Mouse (Mus musculus) kidney, embryonic 16.5 days (tissue): Measurements from ENCODE around the gene Bpifa5. TPM values are rescaled to one million over a fixed set of nuclear protein-coding genes. Genes with fewer than 3 reads are reported as not detected.

Experiments used
- ATAC-seq: fragments of 200-750 bp; cut with Nextera tagmentation; 2 replicates; pipeline ENCODE4 v1.8.0; 2017; ENCODE audit warnings: moderate TSS enrichment; ENCODE audit not compliant: low FRiP score, low TSS enrichment
- H3K27ac ChIP-seq: fragments of 300-500 bp; sonication (generic); 2 replicates; pipeline ENCODE4 v1.5.1; 2014; ENCODE audit warnings: low read length
- H3K27me3 ChIP-seq: fragments of 300-500 bp; sonication (generic); 2 replicates; pipeline ENCODE4 v1.6.1; 2014; ENCODE audit warnings: low read length, control low read depth, mixed read lengths; ENCODE audit not compliant: insufficient read depth
- H3K36me3 ChIP-seq: fragments of 300-500 bp; sonication (generic); 2 replicates; pipeline ENCODE4 v1.6.1; 2014; ENCODE audit warnings: low read length, control low read depth, mixed read lengths; ENCODE audit not compliant: insufficient read depth
- H3K4me1 ChIP-seq: fragments of 300-500 bp; sonication (generic); 2 replicates; pipeline ENCODE4 v1.6.1; 2014; ENCODE audit warnings: low read length, control low read depth, mixed read lengths; ENCODE audit not compliant: insufficient read depth
- H3K4me2 ChIP-seq: fragments of 300-500 bp; sonication (generic); replicated peaks from 2 replicates; pipeline ENCODE4 v1.6.1; 2014; ENCODE audit warnings: low read depth, low read length
- H3K4me3 ChIP-seq: fragments of 300-500 bp; sonication (generic); 2 replicates; pipeline ENCODE4 v1.5.1; 2014; ENCODE audit warnings: mild to moderate bottlenecking, low read length
- H3K9ac ChIP-seq: fragments of 300-500 bp; sonication (generic); replicated peaks from 2 replicates; pipeline ENCODE4 v1.6.1; 2014; ENCODE audit warnings: low read length
- H3K9me3 ChIP-seq: fragments of 300-500 bp; sonication (generic); 2 replicates; pipeline ENCODE4 v1.6.1; 2016; ENCODE audit warnings: low read length, control low read depth
- WGBS: fragments of 180-500 bp; shearing (Covaris S2); extraction: QIAGEN DNeasy Blood & Tissue Kit; methylation state at CpG from one replicate; pipeline ENCODE4 v1.1.7; 2014; 5-methylcytosine and 5-hydroxymethylcytosine counted together
- polyA plus RNA-seq: library from polyadenylated mRNA; unstranded; fragments of >200 nt; fragmentation: Nextera tagmentation; extraction: Ambion mirVana; gene quantifications from 2 replicates; pipeline ENCODE4 v1.2.1, GENCODE M21; 2015

Bpifa5 gene
- not detected in 2 replicates for polyA plus RNA-seq

- no peak within 1 kb of the TSS for H3K4me2 ChIP-seq
- no peaks in the 10 kb centered on the region for H3K4me1 ChIP-seq
- no peak for ATAC-seq
- H3K36me3 ChIP-seq = no peaks in the 10 kb centered on the region
- H3K4me3 ChIP-seq = no peak within 1 kb of the TSS
- 81% methylated on average over 8 of the region's 8 CpGs for WGBS
- peaks cover 6% of the 10 kb centered on the region; the same call in 1 of the 2 replicates for H3K9me3 ChIP-seq
- H3K9ac ChIP-seq = no peak within 1 kb of the TSS
- no peaks in the 10 kb centered on the region for H3K27me3 ChIP-seq
- no peak within 1 kb of the TSS for H3K27ac ChIP-seq
These were observed at the start of gene Bpifa5 for GRCm38 (mm10) chr2:154162307-154162706. Gene Bpifa5, plus strand, starts transcription at chr2:154162607.

GRCm38 (mm10) chr2:154117381-154117780 lies 45.0 kb upstream of the Bpifa5 start:
- no peaks in the 10 kb centered on the region for H3K9me3 ChIP-seq
- no peak for ATAC-seq
- H3K4me2 ChIP-seq = no peak overlapping the region
- no peaks in the 10 kb centered on the region for H3K4me1 ChIP-seq
- no peak overlapping the region for H3K4me3 ChIP-seq
- H3K36me3 ChIP-seq = no peaks in the 10 kb centered on the region
- no peaks in the 10 kb centered on the region for H3K27me3 ChIP-seq
- WGBS = 69% methylated on average over 3 of the region's 3 CpGs
- no peak overlapping the region for H3K27ac ChIP-seq
- no peak overlapping the region for H3K9ac ChIP-seq

GRCm38 (mm10) chr2:154130120-154130519 lies 32.3 kb upstream of the Bpifa5 start, which contains the start of gene Bpifa3:
Gene Bpifa3, plus strand, starts transcription at chr2:154130336.
- Histone ChIP-seq H3K27ac (no peak within 1 kb of the TSS), H3K4me3 (no peak within 1 kb of the TSS), H3K9ac (no peak within 1 kb of the TSS), H3K4me1 (no peaks in the 10 kb centered on the region), H3K36me3 (no peaks in the 10 kb centered on the region), H3K27me3 (no peaks in the 10 kb centered on the region), H3K4me2 (no peak within 1 kb of the TSS), H3K9me3 (no peaks in the 10 kb centered on the region)
- no peak for ATAC-seq
- WGBS = 59% methylated on average over 2 of the region's 2 CpGs

GRCm38 (mm10) chr2:154142580-154142979 lies 19.8 kb upstream of the Bpifa5 start, which contains the start of gene Bpifa1:
Gene Bpifa1, plus strand, starts transcription at chr2:154142880.
- ATAC-seq = no peak
- 72% methylated on average over 4 of the region's 4 CpGs for WGBS

DNA sequence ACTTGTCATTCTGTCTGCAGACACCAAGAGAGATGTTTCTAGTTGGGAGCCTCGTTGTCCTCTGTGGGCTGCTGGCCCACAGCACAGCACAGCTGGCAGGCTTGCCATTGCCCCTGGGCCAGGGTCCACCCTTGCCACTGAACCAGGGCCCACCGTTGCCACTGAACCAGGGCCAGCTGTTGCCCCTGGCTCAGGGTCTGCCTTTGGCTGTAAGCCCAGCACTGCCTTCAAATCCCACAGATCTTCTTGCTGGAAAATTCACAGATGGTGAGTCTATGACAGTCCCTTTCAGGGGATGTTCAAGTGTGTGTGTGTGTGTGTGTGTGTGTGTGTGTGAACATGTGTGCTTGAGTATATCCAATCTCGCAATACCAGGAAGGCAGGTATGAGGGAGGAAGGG lies 18.7 kb upstream of the Bpifa5 start:
- no peaks in the 10 kb centered on the region for H3K4me1 ChIP-seq
- 73% methylated on average over 3 of the region's 3 CpGs for WGBS
- no peaks in the 10 kb centered on the region for H3K27me3 ChIP-seq
- H3K9me3 ChIP-seq = no peaks in the 10 kb centered on the region
- no peak for ATAC-seq
- H3K9ac ChIP-seq = no peak overlapping the region
- no peaks in the 10 kb centered on the region for H3K36me3 ChIP-seq
- no peak overlapping the region for H3K27ac ChIP-seq
- H3K4me3 ChIP-seq = no peak overlapping the region
- no peak overlapping the region for H3K4me2 ChIP-seq

More at GRCm38 (mm10) chr2:154142580-154142979, 19.8 kb upstream of the Bpifa5 start, which contains the start of gene Bpifa1:
- Histone ChIP-seq H3K27me3 (no peaks in the 10 kb centered on the region), H3K4me1 (no peaks in the 10 kb centered on the region), H3K27ac (no peak within 1 kb of the TSS), H3K4me3 (no peak within 1 kb of the TSS), H3K9ac (no peak within 1 kb of the TSS), H3K9me3 (no peaks in the 10 kb centered on the region), H3K4me2 (no peak within 1 kb of the TSS), H3K36me3 (no peaks in the 10 kb centered on the region)

GRCm38 (mm10) chr2:154147496-154147895 lies 14.9 kb upstream of the Bpifa5 start:
- H3K9me3 ChIP-seq = no peaks in the 10 kb centered on the region
- ATAC-seq = no peak
- H3K27ac ChIP-seq = no peak overlapping the region
- no peak overlapping the region for H3K9ac ChIP-seq
- no peak overlapping the region for H3K4me3 ChIP-seq
- no peaks in the 10 kb centered on the region for H3K36me3 ChIP-seq
- H3K4me2 ChIP-seq = no peak overlapping the region
- no peaks in the 10 kb centered on the region for H3K4me1 ChIP-seq
- WGBS = 80% methylated on average over 4 of the region's 4 CpGs
- no peaks in the 10 kb centered on the region for H3K27me3 ChIP-seq

DNA sequence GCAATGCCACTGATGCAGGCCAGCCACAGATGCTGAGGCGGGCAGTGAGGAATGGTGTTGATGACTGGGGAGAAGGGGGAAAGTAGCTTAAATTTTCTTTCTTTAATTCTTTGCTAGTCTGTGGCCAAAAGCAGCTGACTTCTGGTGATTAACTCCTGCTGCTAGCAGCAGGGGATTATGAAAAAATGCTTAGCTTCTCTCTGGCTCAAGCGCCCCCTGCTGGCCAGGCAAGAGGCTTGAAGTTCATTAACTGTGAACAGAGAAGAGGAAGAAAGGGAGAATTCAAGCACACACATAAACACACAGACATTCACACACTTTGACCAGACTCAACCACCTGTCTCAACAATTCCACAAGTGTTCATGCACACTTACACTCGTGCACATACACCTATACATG lies 4.0 kb upstream of the Bpifa5 start:
- Histone ChIP-seq H3K9me3 (peaks cover 6% of the 10 kb centered on the region; the same call in 1 of the 2 replicates), H3K27me3 (no peaks in the 10 kb centered on the region), H3K9ac (no peak overlapping the region), H3K36me3 (no peaks in the 10 kb centered on the region), H3K4me1 (no peaks in the 10 kb centered on the region), H3K27ac (no peak overlapping the region), H3K4me3 (no peak overlapping the region), H3K4me2 (no peak overlapping the region)
- ATAC-seq = no peak
- WGBS = 38% methylated on average over 3 of the region's 3 CpGs

DNA sequence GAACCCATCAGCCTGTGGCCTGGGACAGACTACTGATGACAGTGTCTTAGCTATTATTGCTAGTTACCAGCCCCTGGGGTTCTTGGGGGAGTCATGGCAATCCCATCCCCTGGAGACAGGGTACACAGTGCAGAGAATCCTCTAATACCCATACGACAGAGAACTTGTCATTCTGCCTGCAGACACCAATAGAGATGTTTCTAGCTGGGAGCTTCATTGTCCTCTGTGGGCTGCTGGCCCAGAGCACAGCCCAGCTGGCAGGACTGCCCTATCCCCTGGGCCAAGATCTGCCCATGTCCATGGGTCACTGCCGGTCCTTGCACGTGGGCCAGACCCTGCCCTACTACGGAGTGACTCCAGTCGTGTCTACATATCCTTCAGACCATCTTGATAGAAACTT lies 899 bp downstream of the Bpifa5 start:
- no peak overlapping the region for H3K9ac ChIP-seq
- WGBS = 91% methylated on average over 5 of the region's 5 CpGs

GRCm38 (mm10) chr2:154169172-154169571 lies 6.8 kb downstream of the Bpifa5 start:
- ATAC-seq = no peak

More for the DNA sequence above, 899 bp downstream of the Bpifa5 start:
- H3K36me3 ChIP-seq = no peaks in the 10 kb centered on the region
- no peak overlapping the region for H3K27ac ChIP-seq
- H3K9me3 ChIP-seq = peaks cover 6% of the 10 kb centered on the region; the same call in 1 of the 2 replicates
- no peak overlapping the region for H3K4me3 ChIP-seq
- H3K4me2 ChIP-seq = no peak overlapping the region
- no peak for ATAC-seq
- no peaks in the 10 kb centered on the region for H3K4me1 ChIP-seq
- H3K27me3 ChIP-seq = no peaks in the 10 kb centered on the region

GRCm38 (mm10) chr2:154171621-154172020 lies 9.2 kb downstream of the Bpifa5 start:
- ATAC-seq = no peak
- Histone ChIP-seq H3K36me3 (no peaks in the 10 kb centered on the region), H3K9ac (no peak overlapping the region), H3K4me2 (no peak overlapping the region), H3K9me3 (no peaks in the 10 kb centered on the region), H3K4me1 (0 out of 2 replicates have a peak, but pooled peaks cover 4% of the 10 kb centered on the region), H3K27ac (no peak overlapping the region), H3K4me3 (no peak overlapping the region), H3K27me3 (no peaks in the 10 kb centered on the region)
- WGBS = 71% methylated on average over 6 of the region's 6 CpGs

More at GRCm38 (mm10) chr2:154169172-154169571, 6.8 kb downstream of the Bpifa5 start:
- H3K27me3 ChIP-seq = no peaks in the 10 kb centered on the region
- H3K4me2 ChIP-seq = no peak overlapping the region
- WGBS = 47% methylated on average over 3 of the region's 3 CpGs
- no peak overlapping the region for H3K9ac ChIP-seq
- no peak overlapping the region for H3K4me3 ChIP-seq
- H3K4me1 ChIP-seq = 0 out of 2 replicates have a peak, but pooled peaks cover 4% of the 10 kb centered on the region
- no peaks in the 10 kb centered on the region for H3K9me3 ChIP-seq
- H3K27ac ChIP-seq = no peak overlapping the region
- H3K36me3 ChIP-seq = no peaks in the 10 kb centered on the region
